Comparison of ENCODE assay signal across 8 mouse cellular contexts in the genomic region with DNA sequence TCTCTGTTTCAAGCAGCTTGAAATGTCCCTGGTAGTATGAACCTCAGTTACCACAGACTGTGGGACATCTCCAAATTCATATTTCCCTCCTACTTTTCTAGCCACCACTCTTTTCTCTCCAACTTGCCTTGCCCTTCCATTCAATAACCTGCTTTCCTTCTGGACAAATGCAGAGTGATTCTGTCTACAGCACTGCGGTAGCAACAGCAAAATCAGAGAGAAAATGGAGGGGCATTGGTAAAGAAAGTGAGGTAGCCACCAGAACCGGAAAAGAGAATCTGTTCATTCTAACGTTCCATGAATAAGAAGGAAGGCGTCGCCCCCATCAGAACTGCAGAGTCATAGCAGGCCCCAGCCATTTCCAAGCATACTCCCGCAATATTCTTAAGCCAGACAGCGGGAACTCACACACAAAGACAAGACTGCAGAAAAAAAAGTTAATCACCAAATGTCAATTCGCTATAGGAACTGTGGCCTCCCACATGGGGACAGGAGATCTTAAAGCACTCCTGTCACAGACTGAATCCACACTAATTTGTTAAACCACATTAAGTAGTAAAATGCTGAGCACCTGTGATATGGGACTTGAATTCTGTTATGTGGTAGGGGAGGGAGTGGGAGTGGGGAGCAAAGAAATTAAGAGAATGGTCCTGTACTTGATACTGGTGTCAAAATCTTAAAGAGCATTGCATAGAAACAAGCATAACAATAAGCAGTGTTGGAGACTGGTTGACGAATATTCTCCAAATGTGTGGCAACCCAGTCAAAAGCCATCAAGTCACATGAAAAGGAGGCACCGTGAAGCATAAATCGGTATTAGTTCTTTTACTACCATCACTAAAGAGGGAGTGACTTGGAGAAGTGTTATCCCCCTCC. TPM values are rescaled to one million over a fixed set of nuclear protein-coding genes. Genes with fewer than 3 reads are reported as not detected.
DNase-seq lines count a peak whose midpoint lies in the region; ATAC-seq and TF ChIP-seq lines count a peak whose summit lies in the region.

No protein-coding gene starts in this region.

- intact Hi-C loops in left cerebral cortex, postnatal 10 days (cut with DNase I): loop anchor here (1.0 to 10.0 kb wide), 4 partner anchors 66 to 571 kb away; no protein-coding TSS in a partner anchor

- 14% methylated on average over 11 of the region's 11 CpGs for WGBS in lung, embryonic 14.5 days
- WGBS in heart, embryonic 12.5 days: 21% methylated on average over 11 of the region's 11 CpGs
- WGBS in midbrain, postnatal 0 days: 3% methylated on average over 11 of the region's 11 CpGs

- no peaks in the 10 kb centered on the region for H3K4me1 ChIP-seq in lung, embryonic 14.5 days (ENCODE audit: insufficient read depth)
- peaks cover 8% of the 10 kb centered on the region for H3K4me1 ChIP-seq in heart, embryonic 12.5 days (replicated peaks)
- 0 out of 2 replicates have a peak, but pooled peaks cover 5% of the 10 kb centered on the region for H3K4me1 ChIP-seq in midbrain, postnatal 0 days (ENCODE audit: insufficient read depth, low read length)

- no peak for ATAC-seq in lung, embryonic 14.5 days (ENCODE audit: insufficient read depth)
- no peak for ATAC-seq in heart, embryonic 12.5 days (ENCODE audit: insufficient number of reproducible peaks, low FRiP score)
- no peak for ATAC-seq in midbrain, postnatal 0 days (ENCODE audit: low FRiP score)

- H3K4me2 ChIP-seq in lung, embryonic 14.5 days: peak overlapping the region; percentile 81
- peak overlapping the region; percentile 80 for H3K4me2 ChIP-seq in heart, embryonic 12.5 days
- H3K4me2 ChIP-seq in midbrain, postnatal 0 days (ENCODE audit: low read depth, low read length, poor library complexity, severe bottlenecking): peak overlapping the region; percentile 51

- peak overlapping the region; percentile 84 for H3K9ac ChIP-seq in lung, embryonic 14.5 days
- H3K9ac ChIP-seq in heart, embryonic 12.5 days: peak overlapping the region; percentile 89
- peak overlapping the region; percentile 100 for H3K9ac ChIP-seq in midbrain, postnatal 0 days (replicated peaks; ENCODE audit: low read length, poor library complexity, severe bottlenecking)

- DNase-seq in lung, embryonic 14.5 days: peak; percentile 69
- DNase-seq in lung, postnatal 25 days (ENCODE audit: low spot score): no peak
- peak; percentile 26 to 47 for DNase-seq in cerebellum, postnatal 25 days
- peak; percentile 30 to 59 for DNase-seq in left cerebral cortex, postnatal 10 days (ENCODE audit: extremely low spot score in 1 of 2, low spot score in 2 of 2)
- DNase-seq in midbrain, postnatal 0 days (ENCODE audit: low spot score): peak; percentile 76
- no peak for DNase-seq in spleen, postnatal 10 days (ENCODE audit: low spot score in 2 of 2)
- DNase-seq in thymus, postnatal 14 days: no peak

- no peaks in the 10 kb centered on the region for H3K9me3 ChIP-seq in lung, embryonic 14.5 days (ENCODE audit: low read depth, low read length)
- H3K9me3 ChIP-seq in heart, embryonic 12.5 days (replicated peaks): 0 out of 2 replicates have a peak, but pooled peaks cover 2% of the 10 kb centered on the region
- no peaks in the 10 kb centered on the region for H3K9me3 ChIP-seq in midbrain, postnatal 0 days (ENCODE audit: low read length)

- peak overlapping the region; percentile 94; the same call in 1 of the 2 replicates for H3K27ac ChIP-seq in lung, embryonic 14.5 days (ENCODE audit: low read depth)
- H3K27ac ChIP-seq in heart, embryonic 12.5 days (ENCODE audit: poor library complexity, severe bottlenecking): peak overlapping the region; percentile 55; the same call in 1 of the 2 replicates
- peak overlapping the region; percentile 100 for H3K27ac ChIP-seq in midbrain, postnatal 0 days (ENCODE audit: low read depth, low read length)

- H3K36me3 ChIP-seq in lung, embryonic 14.5 days (ENCODE audit: insufficient read depth): peaks cover 25% of the 10 kb centered on the region
- H3K36me3 ChIP-seq in heart, embryonic 12.5 days: peaks cover 16% of the 10 kb centered on the region
- peaks cover 9% of the 10 kb centered on the region for H3K36me3 ChIP-seq in midbrain, postnatal 0 days (ENCODE audit: insufficient read depth, low read length)

- no peaks in the 10 kb centered on the region for H3K27me3 ChIP-seq in lung, embryonic 14.5 days (ENCODE audit: insufficient read depth, low read length)
- H3K27me3 ChIP-seq in heart, embryonic 12.5 days (replicated peaks): no peaks in the 10 kb centered on the region
- no peaks in the 10 kb centered on the region for H3K27me3 ChIP-seq in midbrain, postnatal 0 days (ENCODE audit: insufficient read depth, low read length)

- H3K4me3 ChIP-seq in lung, embryonic 14.5 days (ENCODE audit: low read depth, low read length): peak overlapping the region; percentile 88
- peak overlapping the region; percentile 92 for H3K4me3 ChIP-seq in heart, embryonic 12.5 days
- H3K4me3 ChIP-seq in midbrain, postnatal 0 days (ENCODE audit: low read depth, low read length): peak overlapping the region; percentile 100

- TF ChIP-seq CTCF in lung, embryonic 14.5 days (IDR thresholded peaks at IDR 0.05; ENCODE audit: low read depth): no peak
- peak; percentile 51 for TF ChIP-seq CTCF in midbrain, postnatal 0 days (IDR thresholded peaks at IDR 0.05)

RNA-seq across cellular contexts. Expression of a gene that starts 1.9 kb away (rescaled TPM):
- 104 TPM in 2 replicates for polyA plus RNA-seq in lung, embryonic 14.5 days (2014; fragmentation: Nextera tagmentation; extraction: Ambion mirVana)
- polyA plus RNA-seq in heart, embryonic 12.5 days (2016; fragmentation: Nextera tagmentation; extraction: Ambion mirVana): 53.3 and 58.9 TPM in 2 replicates
- 100 to 1,000 TPM; 556 to 568 TPM for total RNA-seq in left cerebral cortex, postnatal 10 days (2021)
- total RNA-seq in midbrain, postnatal 0 days (2014; rRNA removed): 477 and 535 TPM in 2 replicates
- 754 and 772 TPM in 2 replicates for polyA plus RNA-seq in midbrain, postnatal 0 days (2015; fragmentation: Nextera tagmentation; extraction: Ambion mirVana)

Comparison
In these comparisons a context has a peak if more than half of its experiments do, and no peak if none do; other contexts are left out.
1. DNase-seq: peak in lung, embryonic 14.5 days (single experiment), cerebellum, postnatal 25 days (2 of 2), left cerebral cortex, postnatal 10 days (2 of 2) and midbrain, postnatal 0 days (single experiment); none in lung, postnatal 25 days (single experiment), spleen, postnatal 10 days (0 of 2) and thymus, postnatal 14 days (single experiment).
2. Peak in every context shown above with its lines, with median percentiles within 50 percentile points of each other: H3K27ac ChIP-seq, H3K4me2 ChIP-seq, H3K4me3 ChIP-seq and H3K9ac ChIP-seq.